Mouse (Mus musculus) liver, postnatal 0 days (tissue): ENCODE results near the gene Col4a1. TPM values are rescaled to one million over a fixed set of nuclear protein-coding genes. Genes with fewer than 3 reads are reported as not detected.

ENCODE experiments used
- ATAC-seq: fragments of 200-750 bp; cut with Nextera tagmentation; 2 replicates; pipeline ENCODE4 v1.8.0; 2017; ENCODE audit warnings: mild to moderate bottlenecking, moderate library complexity
- DNase-seq: peaks from one replicate; pipeline ENCODE4 v3.0.0-alpha.2; 2016
- H3K27ac ChIP-seq: fragments of 300-500 bp; sonication (generic); 2 replicates; pipeline ENCODE4 v1.5.1; 2014; ENCODE audit warnings: antibody characterized with exemption, moderate library complexity, mild to moderate bottlenecking, low read depth
- H3K27me3 ChIP-seq: fragments of 300-500 bp; sonication (generic); 2 replicates; pipeline ENCODE4 v1.6.1; 2014; ENCODE audit warnings: low read length, control low read depth, mixed read lengths; ENCODE audit not compliant: insufficient read depth
- H3K36me3 ChIP-seq: fragments of 300-500 bp; sonication (generic); replicated peaks from 2 replicates; pipeline ENCODE4 v1.6.1; 2014; ENCODE audit warnings: mild to moderate bottlenecking, control low read depth, low read length, moderate library complexity, mixed read lengths; ENCODE audit not compliant: insufficient read depth
- H3K4me1 ChIP-seq: fragments of 300-500 bp; sonication (generic); 2 replicates; pipeline ENCODE4 v1.6.1; 2014; ENCODE audit warnings: antibody characterized with exemption, mild to moderate bottlenecking, control low read depth; ENCODE audit not compliant: insufficient read depth
- H3K4me2 ChIP-seq: fragments of 300-500 bp; sonication (generic); 2 replicates; pipeline ENCODE4 v1.6.1; 2014; ENCODE audit warnings: low read depth, mild to moderate bottlenecking, low read length, moderate library complexity, mixed read lengths
- H3K4me3 ChIP-seq: fragments of 300-500 bp; sonication (generic); 2 replicates; pipeline ENCODE4 v1.5.1; 2014; ENCODE audit warnings: low read depth, low read length
- H3K9ac ChIP-seq: fragments of 300-500 bp; sonication (generic); replicated peaks from 2 replicates; pipeline ENCODE4 v1.6.1; 2014; ENCODE audit warnings: mild to moderate bottlenecking, moderate library complexity
- H3K9me3 ChIP-seq: fragments of 300-500 bp; sonication (generic); 2 replicates; pipeline ENCODE4 v1.6.1; 2016; ENCODE audit warnings: mild to moderate bottlenecking, control low read depth, low read length, mixed read lengths
- CTCF ChIP-seq: sonication (generic); IDR thresholded peaks from 2 replicates; pipeline ENCODE4 v1.5.1; 2016; ENCODE audit warnings: antibody characterized with exemption, low read depth
- EP300 ChIP-seq: IDR thresholded peaks from 2 replicates; pipeline ENCODE4 v1.6.1; 2016; ENCODE audit warnings: antibody characterized with exemption, low read depth, mild to moderate bottlenecking
- WGBS: fragments of 180-500 bp; shearing (Covaris S2); extraction: QIAGEN DNeasy Blood & Tissue Kit; methylation state at CpG from one replicate; pipeline ENCODE4 v1.1.7; 2014; ENCODE audit not compliant: insufficient replicate concordance; 5-methylcytosine and 5-hydroxymethylcytosine counted together
- polyA plus RNA-seq: library from polyadenylated mRNA; unstranded; fragments of >200 nt; fragmentation: Nextera tagmentation; extraction: Ambion mirVana; gene quantifications from 2 replicates; pipeline ENCODE4 v1.2.1, GENCODE M21; 2015

The Col4a1 gene
- polyA plus RNA-seq, 1 experiment from 2014 or later = 22.6 TPM

DNA sequence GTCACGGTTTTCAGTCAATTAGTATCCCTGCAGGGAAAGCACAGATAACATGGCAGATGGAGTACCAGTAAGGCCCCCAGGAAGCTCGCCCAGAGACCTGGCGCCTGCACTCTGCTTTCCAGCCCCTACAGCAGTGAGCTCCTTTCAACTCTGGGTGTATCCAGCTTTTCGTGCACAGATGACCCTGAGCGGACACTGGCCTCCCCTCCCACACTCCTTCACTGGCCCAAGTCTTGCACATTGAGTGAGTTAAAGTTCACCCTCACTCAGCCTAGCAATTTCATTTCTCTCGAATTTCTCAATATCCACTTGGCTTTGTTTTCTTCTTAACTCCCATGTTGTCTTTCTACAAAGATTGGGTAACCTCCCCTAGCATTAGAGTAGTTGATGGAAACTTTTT lies 24.3 kb downstream of the Col4a1 start:
- H3K4me3 ChIP-seq = no peak overlapping the region
- H3K9ac ChIP-seq = no peak overlapping the region
- H3K27me3 ChIP-seq = no peaks in the 10 kb centered on the region
- TF ChIP-seq EP300 (no peak), CTCF (no peak)
- ATAC-seq (no peak), DNase-seq (no peak)
- H3K4me1 ChIP-seq = no peaks in the 10 kb centered on the region
- 68% methylated on average over 6 of the region's 6 CpGs for WGBS
- no peaks in the 10 kb centered on the region for H3K9me3 ChIP-seq
- H3K36me3 ChIP-seq = no peaks in the 10 kb centered on the region
- H3K27ac ChIP-seq = no peak overlapping the region
- no peak overlapping the region for H3K4me2 ChIP-seq

GRCm38 (mm10) chr8:11287139-11287538 lies 25.5 kb downstream of the Col4a1 start:
- WGBS = 68% methylated on average over 3 of the region's 3 CpGs
- DNase-seq = no peak

GRCm38 (mm10) chr8:11285437-11285836 lies 27.2 kb downstream of the Col4a1 start:
- Histone ChIP-seq H3K27me3 (no peaks in the 10 kb centered on the region), H3K27ac (no peak overlapping the region), H3K36me3 (no peaks in the 10 kb centered on the region), H3K4me3 (no peak overlapping the region), H3K9ac (no peak overlapping the region), H3K9me3 (0 out of 2 replicates have a peak, but pooled peaks cover 4% of the 10 kb centered on the region), H3K4me2 (no peak overlapping the region), H3K4me1 (no peaks in the 10 kb centered on the region)
- DNase-seq (no peak), ATAC-seq (no peak)
- WGBS = 54% methylated on average over 4 of the region's 4 CpGs
- no peak for TF ChIP-seq CTCF
- TF ChIP-seq EP300 = no peak

More at GRCm38 (mm10) chr8:11287139-11287538, 25.5 kb downstream of the Col4a1 start:
- ATAC-seq = no peak
- TF ChIP-seq CTCF (no peak), EP300 (no peak)
- Histone ChIP-seq H3K36me3 (no peaks in the 10 kb centered on the region), H3K9ac (no peak overlapping the region), H3K27ac (no peak overlapping the region), H3K9me3 (no peaks in the 10 kb centered on the region), H3K4me1 (no peaks in the 10 kb centered on the region), H3K4me2 (no peak overlapping the region), H3K27me3 (no peaks in the 10 kb centered on the region), H3K4me3 (no peak overlapping the region)

- ATAC-seq (no peak), DNase-seq (no peak)
- no peak overlapping the region for H3K27ac ChIP-seq
- no peaks in the 10 kb centered on the region for H3K36me3 ChIP-seq
- H3K27me3 ChIP-seq = no peaks in the 10 kb centered on the region
- WGBS = 47% methylated on average over 10 of the region's 10 CpGs
- peaks cover 10% of the 10 kb centered on the region for H3K4me1 ChIP-seq
- TF ChIP-seq EP300 = no peak
- TF ChIP-seq CTCF = no peak
- no peak overlapping the region for H3K4me3 ChIP-seq
- H3K9ac ChIP-seq = no peak overlapping the region
- no peak overlapping the region for H3K4me2 ChIP-seq
- 0 out of 2 replicates have a peak, but pooled peaks cover 4% of the 10 kb centered on the region for H3K9me3 ChIP-seq
These were observed 29.4 kb downstream of the Col4a1 start for GRCm38 (mm10) chr8:11283217-11283616.

DNA sequence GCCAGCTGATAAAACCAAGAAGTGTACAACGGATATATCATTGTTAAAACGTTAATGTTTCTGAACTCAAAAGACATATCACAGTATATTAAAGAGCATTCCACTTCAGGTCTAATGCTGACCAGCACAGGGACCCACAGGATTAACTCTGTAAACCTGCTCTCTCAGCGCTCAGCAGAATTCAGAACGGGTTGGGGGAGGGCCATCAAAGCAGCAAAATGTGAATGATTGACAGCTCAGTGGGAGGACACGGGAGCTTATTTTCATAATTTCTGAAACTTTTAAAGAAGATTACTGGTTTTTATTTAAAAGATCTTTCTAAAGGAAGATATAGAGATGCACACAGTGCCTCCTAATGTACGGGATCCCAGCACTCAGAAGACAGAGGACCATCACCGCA lies 29.9 kb downstream of the Col4a1 start:
- Histone ChIP-seq H3K9me3 (0 out of 2 replicates have a peak, but pooled peaks cover 4% of the 10 kb centered on the region), H3K4me2 (no peak overlapping the region), H3K36me3 (no peaks in the 10 kb centered on the region), H3K27me3 (no peaks in the 10 kb centered on the region), H3K27ac (no peak overlapping the region), H3K4me1 (peaks cover 15% of the 10 kb centered on the region), H3K9ac (no peak overlapping the region), H3K4me3 (no peak overlapping the region)
- 80% methylated on average over 7 of the region's 7 CpGs for WGBS
- TF ChIP-seq EP300 = no peak
- TF ChIP-seq CTCF = no peak
- ATAC-seq (no peak), DNase-seq (no peak)

DNA sequence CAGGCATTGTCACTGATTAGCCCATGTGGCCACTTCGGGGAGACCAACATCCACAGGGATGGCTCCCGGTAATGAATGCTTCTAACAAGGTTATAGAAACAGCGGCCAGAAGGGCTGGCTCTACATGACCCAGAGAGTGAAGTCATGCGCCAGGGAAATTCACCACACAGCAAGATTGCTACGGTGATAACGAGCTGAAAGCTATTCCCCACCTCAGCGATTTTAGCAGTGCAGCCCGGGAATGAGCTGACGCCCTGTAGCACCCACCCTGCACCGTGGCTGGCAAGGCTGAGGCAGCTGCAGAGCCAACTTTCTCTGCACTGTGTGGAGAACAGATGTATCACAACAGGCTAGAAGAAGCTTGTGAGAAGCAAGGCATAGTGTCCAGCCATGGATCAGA lies 30.5 kb downstream of the Col4a1 start:
- no peak overlapping the region for H3K4me2 ChIP-seq
- 78% methylated on average over 10 of the region's 10 CpGs for WGBS
- DNase-seq = no peak
- TF ChIP-seq CTCF (no peak), EP300 (no peak)
- no peaks in the 10 kb centered on the region for H3K36me3 ChIP-seq
- 0 out of 2 replicates have a peak, but pooled peaks cover 4% of the 10 kb centered on the region for H3K9me3 ChIP-seq
- no peak for ATAC-seq
- no peaks in the 10 kb centered on the region for H3K27me3 ChIP-seq
- no peak overlapping the region for H3K4me3 ChIP-seq
- H3K4me1 ChIP-seq = peaks cover 19% of the 10 kb centered on the region
- H3K9ac ChIP-seq = no peak overlapping the region
- H3K27ac ChIP-seq = no peak overlapping the region
